Mouse (Mus musculus) kidney, adult 2 months (tissue): ENCODE data around the gene Syt9.

ENCODE experiments used
- CTCF ChIP-seq: fragments of 200-500 bp; conservative IDR thresholded peaks from 2 replicates; pipeline ENCODE4 v1.5.1; 2011; ENCODE audit warnings: low read depth, mild to moderate bottlenecking, control low read depth, low read length, moderate library complexity, mixed read lengths; ENCODE audit not compliant: insufficient read depth, insufficient read length
- POLR2A ChIP-seq: fragments of 200-500 bp; IDR thresholded peaks from one replicate; pipeline ENCODE4 v1.6.1; 2011; ENCODE audit warnings: low read depth, low read length, control low read depth

DNA sequence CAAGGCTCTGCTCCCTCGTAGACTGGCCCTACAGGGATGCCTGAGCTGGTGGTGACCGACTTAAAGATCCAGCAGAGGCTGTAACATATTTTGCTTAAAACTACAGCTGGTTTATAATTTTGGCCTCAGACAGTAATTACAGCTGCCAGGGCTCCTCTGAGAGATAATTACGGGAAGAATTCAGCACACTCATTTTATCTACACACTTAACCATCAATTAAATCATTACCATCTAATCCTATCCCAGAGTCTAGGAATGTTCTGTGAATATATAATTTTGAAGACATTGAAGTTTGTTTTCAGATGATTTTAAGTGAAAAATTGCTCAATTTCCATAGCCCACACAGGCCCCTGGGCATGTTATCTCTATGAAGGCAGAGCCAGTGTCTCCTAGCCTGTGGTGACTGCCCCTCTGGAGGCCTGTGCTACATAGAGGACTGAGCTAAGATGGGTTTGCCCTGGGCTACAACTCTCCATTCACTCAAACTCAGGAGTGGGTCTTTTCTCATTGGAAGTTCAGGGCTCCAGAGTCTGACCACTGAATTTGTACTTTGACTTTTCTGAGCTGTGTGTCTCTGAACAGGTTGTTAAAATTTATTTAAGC, 157.7 kb downstream of the Syt9 start:
- no peak for TF ChIP-seq POLR2A
- no peak for TF ChIP-seq CTCF
